Mouse (Mus musculus): ENCODE measurements around the gene Kdm5d.

Gene Kdm5d

GRCm38 (mm10) chrY:897393-898227 is at the start of gene Kdm5d:
TSS of gene Kdm5d (plus strand) at chrY:897788.
- DNase-seq (ENCODE audit: low spot score) = no peak

DNA sequence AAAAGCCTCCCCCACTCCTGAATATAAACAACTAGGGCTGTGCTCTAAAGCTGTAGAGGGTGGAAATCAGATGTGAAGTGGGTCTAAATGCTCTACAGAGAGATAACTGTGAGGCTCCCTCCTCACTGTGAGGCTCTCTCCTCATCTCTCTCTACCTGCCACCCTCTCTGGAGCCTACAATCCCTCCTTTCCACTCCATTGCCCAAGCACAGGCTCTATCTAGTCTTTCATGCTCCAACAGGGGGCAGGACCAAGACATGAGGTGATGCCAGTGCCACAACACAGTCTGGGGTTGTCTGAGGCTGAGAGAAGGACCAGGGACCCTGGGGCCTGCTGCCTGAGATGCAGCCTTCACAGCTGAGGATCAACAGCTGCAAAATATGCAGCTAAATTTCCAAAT is 25.2 kb upstream of the Kdm5d start:
- DNase-seq (ENCODE audit: low spot score) = no peak

GRCm38 (mm10) chrY:872855-873549 is 24.6 kb upstream of the Kdm5d start:
- no peak for DNase-seq (ENCODE audit: low spot score)
